Mouse (Mus musculus) bone marrow, adult 2 months (tissue): ENCODE data around the gene Qtrt1. TPM values are rescaled to one million over a fixed set of nuclear protein-coding genes. Genes with fewer than 3 reads are reported as not detected.
A peak's percentile ranks its signal among the peaks of the same experiment; 100 is the strongest.

Experiments used
- H3K27ac ChIP-seq: fragments of 200-500 bp; 2 replicates; pipeline ENCODE4 v1.5.1; 2012; ENCODE audit warnings: low read depth, mild to moderate bottlenecking, control low read depth, inconsistent platforms, low read length; ENCODE audit not compliant: control insufficient read depth, poor library complexity, insufficient read depth
- H3K4me1 ChIP-seq: fragments of 200-500 bp; 2 replicates; pipeline ENCODE4 v1.6.1; 2011; ENCODE audit warnings: low read length; ENCODE audit not compliant: control insufficient read depth, insufficient read depth
- H3K4me3 ChIP-seq: fragments of 200-500 bp; replicated peaks from 2 replicates; pipeline ENCODE3; 2011; ENCODE audit warnings: mild to moderate bottlenecking, low read depth, low read length, control low read depth; ENCODE audit not compliant: control insufficient read depth
- CTCF ChIP-seq: fragments of 200-500 bp; IDR thresholded peaks from 2 replicates; pipeline ENCODE4 v1.5.1; 2011; ENCODE audit warnings: low read length, control low read depth; ENCODE audit not compliant: control insufficient read depth, insufficient read depth
- POLR2A ChIP-seq: fragments of 200-500 bp; IDR thresholded peaks from 2 replicates; pipeline ENCODE4 v1.6.1; 2011; ENCODE audit warnings: low read depth, mild to moderate bottlenecking, control low read depth, low read length, borderline replicate concordance; ENCODE audit not compliant: control insufficient read depth
- WGBS: fragments of 180-500 bp; shearing (Covaris S2); methylation state at CpG from one replicate; pipeline ENCODE4 v1.1.7; 2018; 5-methylcytosine and 5-hydroxymethylcytosine counted together
- polyA plus RNA-seq: library from polyadenylated mRNA; stranded (reverse); fragments of >200 nt; gene quantifications from 2 replicates; pipeline ENCODE4 v1.2.4, GENCODE M21; 2011; ENCODE audit warnings: low replicate concordance; ENCODE audit not compliant: missing spikeins, insufficient read depth, insufficient read length

Gene Qtrt1
- polyA plus RNA-seq, 1 experiment, result 56.3 TPM

GRCm38 (mm10) chr9:21437577-21437976 is 25.9 kb downstream of the Qtrt1 start:
- 69% methylated on average over 6 of the region's 6 CpGs for WGBS
- no peak overlapping the region for H3K4me3 ChIP-seq
- H3K4me1 ChIP-seq, result peaks cover 19% of the 10 kb centered on the region
- TF ChIP-seq CTCF (no peak), POLR2A (no peak)
- no peak overlapping the region for H3K27ac ChIP-seq

DNA sequence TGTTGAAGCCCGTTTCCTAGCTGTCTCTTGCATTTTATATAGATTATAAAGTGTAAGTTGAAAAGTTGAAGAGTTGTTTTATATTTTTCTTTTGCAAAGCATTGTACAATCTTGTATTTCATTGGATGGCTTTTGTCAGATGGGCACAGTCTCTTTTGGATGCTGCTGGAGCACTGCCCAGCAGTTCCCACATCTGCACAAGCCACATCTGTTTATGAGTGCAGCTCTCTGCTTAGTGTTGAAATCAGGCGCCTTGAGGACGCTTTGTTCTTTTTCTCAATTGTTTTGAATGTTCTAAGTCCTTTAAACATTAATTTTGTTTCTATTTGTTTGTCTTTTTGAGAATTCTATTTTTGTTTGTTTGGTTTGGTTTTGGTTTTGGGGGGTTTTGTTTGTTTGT is 26.6 kb downstream of the Qtrt1 start:
- Histone ChIP-seq H3K4me3 (no peak overlapping the region), H3K4me1 (peaks cover 19% of the 10 kb centered on the region), H3K27ac (no peak overlapping the region)
- TF ChIP-seq CTCF (no peak), POLR2A (no peak)
- WGBS, result 32% methylated on average over 3 of the region's 3 CpGs

- 73% methylated on average over 3 of the region's 3 CpGs for WGBS
- Histone ChIP-seq H3K27ac (peak overlapping the region; percentile 30; the same call in 1 of the 2 replicates), H3K4me1 (peaks cover 15% of the 10 kb centered on the region), H3K4me3 (no peak overlapping the region)
- TF ChIP-seq CTCF, result no peak
- no peak for TF ChIP-seq POLR2A
Measured at GRCm38 (mm10) chr9:21439456-21439855, 27.8 kb downstream of the Qtrt1 start.

DNA sequence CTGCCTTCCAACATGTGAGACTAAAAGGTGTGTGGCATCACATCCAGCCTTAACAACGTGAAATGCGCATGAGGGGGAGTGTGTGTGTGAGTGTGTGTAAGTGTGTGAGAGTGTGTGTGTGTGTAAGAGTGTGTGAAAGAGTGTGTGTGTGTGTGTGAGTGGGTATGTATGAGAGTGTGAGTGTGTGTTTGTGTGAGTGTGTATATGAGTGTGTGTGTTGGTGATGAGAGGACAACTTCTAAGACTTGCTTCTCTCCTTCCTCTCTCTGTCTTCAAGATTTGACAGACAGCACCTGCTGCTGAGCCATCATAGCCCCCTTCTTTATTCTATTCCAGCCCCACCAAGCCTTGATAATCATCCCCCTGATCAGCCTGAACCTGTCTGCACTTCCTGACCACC is 28.3 kb downstream of the Qtrt1 start:
- Histone ChIP-seq H3K4me1 (peaks cover 15% of the 10 kb centered on the region), H3K4me3 (no peak overlapping the region), H3K27ac (no peak overlapping the region)
- TF ChIP-seq POLR2A (no peak), CTCF (no peak)
- 81% methylated on average over 2 of the region's 2 CpGs for WGBS

DNA sequence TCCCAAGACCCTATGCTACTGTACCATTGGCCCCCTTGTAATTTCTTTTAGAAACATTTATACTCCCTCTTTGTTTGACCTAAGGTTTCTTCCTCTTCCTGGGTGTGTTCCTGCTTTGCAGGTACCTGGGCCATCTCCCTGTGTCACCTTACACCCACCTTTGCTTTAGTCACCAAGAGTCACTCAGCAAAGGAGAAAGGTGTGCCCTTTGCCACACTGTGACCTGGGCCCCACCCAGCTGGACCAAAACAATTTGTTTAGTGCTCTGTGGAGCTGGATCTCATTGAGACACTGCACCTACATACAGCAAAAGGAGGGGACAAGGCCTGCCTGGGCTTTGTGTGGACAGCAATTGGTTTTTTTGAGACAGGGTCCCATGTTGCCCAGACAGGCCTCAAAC is 28.8 kb downstream of the Qtrt1 start:
- H3K4me3 ChIP-seq, result no peak overlapping the region
- H3K27ac ChIP-seq, result no peak overlapping the region
- H3K4me1 ChIP-seq, result peaks cover 13% of the 10 kb centered on the region
- TF ChIP-seq CTCF (no peak), POLR2A (no peak)

DNA sequence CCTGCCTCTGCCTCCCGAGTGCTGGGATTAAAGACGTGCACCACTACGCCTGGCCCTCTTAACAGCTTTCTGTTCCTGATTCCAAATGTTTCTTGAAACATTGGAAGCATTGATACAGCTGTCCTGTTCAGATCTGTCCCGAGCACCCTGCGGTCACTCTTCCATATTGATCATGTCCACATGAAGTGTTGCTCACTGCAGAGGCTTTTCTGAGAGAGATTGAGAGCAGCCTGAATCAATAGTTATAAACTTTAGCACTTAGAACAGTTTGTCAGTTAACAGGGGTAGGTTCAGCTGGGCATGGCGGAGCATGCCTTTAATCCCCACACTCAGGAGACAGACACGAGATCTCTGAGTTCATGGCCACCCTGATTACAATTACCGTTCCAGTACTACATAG is 32.2 kb downstream of the Qtrt1 start:
- Histone ChIP-seq H3K27ac (no peak overlapping the region), H3K4me1 (peaks cover 10% of the 10 kb centered on the region), H3K4me3 (no peak overlapping the region)
- WGBS, result 91% methylated on average over 8 of the region's 8 CpGs
- no peak for TF ChIP-seq CTCF
- TF ChIP-seq POLR2A, result no peak

DNA sequence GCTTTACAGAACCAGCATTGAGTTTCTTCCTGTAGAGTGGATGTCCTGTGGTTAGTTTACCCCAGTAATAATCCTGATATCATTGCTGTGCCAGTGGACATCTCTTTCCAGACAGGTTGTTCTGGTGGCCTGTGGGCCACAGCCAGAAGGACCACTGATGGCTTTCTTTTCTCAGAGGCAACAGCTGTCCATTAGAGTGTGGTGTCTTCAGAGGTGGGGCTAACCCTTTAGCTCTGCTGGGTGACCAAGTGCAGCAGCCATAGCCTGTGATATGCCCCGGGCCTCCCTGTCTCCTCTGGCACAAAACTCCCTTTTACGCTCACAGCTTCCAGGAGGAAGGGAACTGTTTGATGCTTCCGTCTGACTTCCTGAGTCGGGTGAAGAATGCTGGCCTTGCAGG is 32.9 kb downstream of the Qtrt1 start:
- H3K4me1 ChIP-seq, result peaks cover 7% of the 10 kb centered on the region
- TF ChIP-seq POLR2A (no peak), CTCF (no peak)
- 58% methylated on average over 4 of the region's 4 CpGs for WGBS
- no peak overlapping the region for H3K27ac ChIP-seq
- H3K4me3 ChIP-seq, result no peak overlapping the region

DNA sequence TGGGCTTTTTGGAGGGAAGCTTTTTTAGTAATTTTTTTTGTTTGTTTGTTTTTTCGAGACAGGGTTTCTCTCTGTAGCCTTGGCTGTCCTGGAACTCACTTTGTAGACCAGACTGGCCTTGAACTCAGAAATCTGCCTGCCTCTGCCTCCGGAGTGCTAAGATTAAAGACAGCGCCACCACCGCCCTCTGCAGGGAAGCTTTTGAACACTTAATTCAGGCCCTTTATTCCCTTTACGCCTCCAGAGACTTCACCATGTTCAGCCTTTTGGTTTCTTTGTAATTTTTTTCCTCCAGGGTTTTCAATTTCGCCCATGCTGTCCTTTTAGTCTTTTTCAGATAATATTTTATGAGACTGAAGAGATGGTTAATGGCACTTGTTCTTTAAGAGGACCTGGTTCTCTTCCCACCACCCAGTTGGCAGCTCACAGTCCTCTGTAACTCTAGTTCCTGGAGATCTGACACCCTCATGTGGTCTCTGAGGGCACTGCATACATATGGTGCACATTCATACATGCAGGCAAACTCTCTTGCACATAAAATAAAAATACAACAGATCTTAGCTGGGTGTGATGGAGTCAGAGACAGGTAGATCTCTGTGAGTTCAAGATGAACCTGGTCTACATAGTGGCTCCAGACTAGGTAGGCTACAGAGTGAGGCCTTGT is 33.6 kb downstream of the Qtrt1 start:
- WGBS, result 93% methylated on average over 6 of the region's 6 CpGs
- Histone ChIP-seq H3K4me1 (peaks cover 8% of the 10 kb centered on the region), H3K27ac (no peak overlapping the region), H3K4me3 (no peak overlapping the region)
- TF ChIP-seq POLR2A, result no peak
- no peak for TF ChIP-seq CTCF

GRCm38 (mm10) chr9:21447778-21448177 is 36.1 kb downstream of the Qtrt1 start:
- WGBS, result 37% methylated on average over 2 of the region's 2 CpGs
- H3K27ac ChIP-seq, result no peak overlapping the region
- H3K4me1 ChIP-seq, result peaks cover 17% of the 10 kb centered on the region
- no peak overlapping the region for H3K4me3 ChIP-seq
- TF ChIP-seq CTCF, result no peak
- TF ChIP-seq POLR2A, result no peak
